Mouse (Mus musculus) hindbrain, embryonic 15.5 days (tissue): Measurements from ENCODE around the gene Mttp. TPM values are rescaled to one million over a fixed set of nuclear protein-coding genes. Genes with fewer than 3 reads are reported as not detected.

ENCODE experiments used
- polyA plus RNA-seq: library from polyadenylated mRNA; unstranded; fragments of >200 nt; fragmentation: Nextera tagmentation; extraction: Ambion mirVana; gene quantifications from 2 replicates; pipeline ENCODE4 v1.2.1, GENCODE M21; 2015

The Mttp gene
- polyA plus RNA-seq, 1 experiment from 2014 or later: 9.5 TPM

Other genes starting within 250 kb of the Mttp start
- gene Lamtor3, start 226.5 kb downstream of the Mttp start, polyA plus RNA-seq: 126 and 130 TPM in 2 replicates
- 1.7 TPM in 2 replicates for gene Dapp1, start 163.4 kb downstream of the Mttp start, polyA plus RNA-seq
- gene 1110002E22Rik, start 79.9 kb downstream of the Mttp start, polyA plus RNA-seq: 0.16 and 0.17 TPM in 2 replicates
- 0.18 and 0.26 TPM in 2 replicates for gene Gm5105, start 77.6 kb downstream of the Mttp start, polyA plus RNA-seq
- gene Trmt10a, start 1.5 kb downstream of the Mttp start, polyA plus RNA-seq: 6.9 and 7.4 TPM in 2 replicates
- 0.09 TPM in 1 of 2 replicates, not detected in the other for gene 4930579F01Rik, start 48.9 kb upstream of the Mttp start, polyA plus RNA-seq
- 0.46 and 0.62 TPM in 2 replicates for gene Adh7, start 72.8 kb upstream of the Mttp start, polyA plus RNA-seq
- gene Adh1, start 116.0 kb upstream of the Mttp start, polyA plus RNA-seq: 0.92 and 1.3 TPM in 2 replicates
- gene Adh6a, start 168.3 kb upstream of the Mttp start, polyA plus RNA-seq: not detected in 2 replicates
- gene Adh6b, start 196.8 kb upstream of the Mttp start, polyA plus RNA-seq: 0.33 TPM in 1 of 2 replicates, not detected in the other